Mouse (Mus musculus) intestine, embryonic 16.5 days (tissue): ENCODE data around the gene M1ap. TPM values are rescaled to one million over a fixed set of nuclear protein-coding genes. Genes with fewer than 3 reads are reported as not detected.

ENCODE experiments used
- ATAC-seq: fragments of 200-750 bp; cut with Nextera tagmentation; 2 replicates; pipeline ENCODE4 v1.8.0; 2017; ENCODE audit warnings: moderate TSS enrichment, moderate library complexity
- H3K27ac ChIP-seq: fragments of 300-500 bp; sonication (generic); 2 replicates; pipeline ENCODE4 v1.5.1; 2014; ENCODE audit warnings: mild to moderate bottlenecking, low read length
- H3K27me3 ChIP-seq: fragments of 300-500 bp; sonication (generic); replicated peaks from 2 replicates; pipeline ENCODE4 v1.6.1; 2014; ENCODE audit warnings: low read length, control low read depth, mixed read lengths; ENCODE audit not compliant: control insufficient read depth, insufficient read depth
- H3K36me3 ChIP-seq: fragments of 300-500 bp; sonication (generic); 2 replicates; pipeline ENCODE4 v1.6.1; 2014; ENCODE audit warnings: low read length, control low read depth; ENCODE audit not compliant: control insufficient read depth, insufficient read depth
- H3K4me1 ChIP-seq: fragments of 300-500 bp; sonication (generic); 2 replicates; pipeline ENCODE4 v1.6.1; 2014; ENCODE audit warnings: low read length, control low read depth, mixed read lengths; ENCODE audit not compliant: control insufficient read depth, insufficient read depth
- H3K4me2 ChIP-seq: fragments of 300-500 bp; sonication (generic); 2 replicates; pipeline ENCODE4 v1.6.1; 2014; ENCODE audit warnings: low read depth, low read length, control low read depth
- H3K4me3 ChIP-seq: fragments of 300-500 bp; sonication (generic); 2 replicates; pipeline ENCODE4 v1.5.1; 2014; ENCODE audit warnings: mild to moderate bottlenecking, low read length
- H3K9ac ChIP-seq: fragments of 300-500 bp; sonication (generic); 2 replicates; pipeline ENCODE4 v1.6.1; 2014; ENCODE audit warnings: low read depth, low read length
- H3K9me3 ChIP-seq: fragments of 300-500 bp; sonication (generic); 2 replicates; pipeline ENCODE4 v1.6.1; 2016; ENCODE audit warnings: low read length, control low read depth; ENCODE audit not compliant: control insufficient read depth
- WGBS: fragments of 180-500 bp; shearing (Covaris S2); extraction: QIAGEN DNeasy Blood & Tissue Kit; methylation state at CpG from one replicate; pipeline ENCODE4 v1.1.7; 2014; 5-methylcytosine and 5-hydroxymethylcytosine counted together
- polyA plus RNA-seq: library from polyadenylated mRNA; unstranded; fragments of >200 nt; fragmentation: Nextera tagmentation; extraction: Ambion mirVana; gene quantifications from 2 replicates; pipeline ENCODE4 v1.2.1, GENCODE M21; 2015

M1ap gene
- polyA plus RNA-seq, 1 experiment from 2014 or later: 0.62 TPM

GRCm38 (mm10) chr6:83013444-83013843, 66.7 kb downstream of the M1ap start:
- no peak for ATAC-seq
- H3K36me3 ChIP-seq: no peaks in the 10 kb centered on the region

GRCm38 (mm10) chr6:83014482-83015466, 68.1 kb downstream of the M1ap start:
- Histone ChIP-seq H3K9me3 (no peaks in the 10 kb centered on the region), H3K4me2 (no peak overlapping the region), H3K27ac (no peak overlapping the region), H3K27me3 (0 out of 2 replicates have a peak, but pooled peaks cover 3% of the 10 kb centered on the region), H3K36me3 (no peaks in the 10 kb centered on the region), H3K9ac (no peak overlapping the region), H3K4me1 (peaks cover 5% of the 10 kb centered on the region), H3K4me3 (no peak overlapping the region)
- 65% methylated on average over 12 of the region's 12 CpGs for WGBS
- peak; percentile 80 for ATAC-seq

More at GRCm38 (mm10) chr6:83013444-83013843, 66.7 kb downstream of the M1ap start:
- Histone ChIP-seq H3K4me2 (no peak overlapping the region), H3K4me3 (no peak overlapping the region), H3K27me3 (0 out of 2 replicates have a peak, but pooled peaks cover 3% of the 10 kb centered on the region), H3K4me1 (peaks cover 5% of the 10 kb centered on the region), H3K27ac (no peak overlapping the region), H3K9ac (no peak overlapping the region), H3K9me3 (no peaks in the 10 kb centered on the region)
- 72% methylated on average over 5 of the region's 5 CpGs for WGBS

- no peaks in the 10 kb centered on the region for H3K9me3 ChIP-seq
- no peak overlapping the region for H3K4me2 ChIP-seq
- no peak overlapping the region for H3K27ac ChIP-seq
- H3K4me3 ChIP-seq: no peak overlapping the region
- 0 out of 2 replicates have a peak, but pooled peaks cover 3% of the 10 kb centered on the region for H3K27me3 ChIP-seq
- 87% methylated on average over 2 of the region's 2 CpGs for WGBS
- no peak overlapping the region for H3K9ac ChIP-seq
- H3K36me3 ChIP-seq: no peaks in the 10 kb centered on the region
- peaks cover 5% of the 10 kb centered on the region for H3K4me1 ChIP-seq
- no peak for ATAC-seq
Measured at GRCm38 (mm10) chr6:83015749-83016148, 69.0 kb downstream of the M1ap start.

- H3K27me3 ChIP-seq: 0 out of 2 replicates have a peak, but pooled peaks cover 3% of the 10 kb centered on the region
- WGBS: 48% methylated on average over 3 of the region's 3 CpGs
- no peak overlapping the region for H3K4me3 ChIP-seq
- H3K36me3 ChIP-seq: no peaks in the 10 kb centered on the region
- H3K9ac ChIP-seq: no peak overlapping the region
- ATAC-seq: no peak
- H3K27ac ChIP-seq: no peak overlapping the region
- no peaks in the 10 kb centered on the region for H3K9me3 ChIP-seq
- no peak overlapping the region for H3K4me2 ChIP-seq
- peaks cover 5% of the 10 kb centered on the region for H3K4me1 ChIP-seq
Measured at GRCm38 (mm10) chr6:83017190-83017589, 70.5 kb downstream of the M1ap start.

- Histone ChIP-seq H3K9me3 (no peaks in the 10 kb centered on the region), H3K9ac (no peak overlapping the region), H3K36me3 (no peaks in the 10 kb centered on the region), H3K4me2 (no peak overlapping the region), H3K27ac (no peak overlapping the region), H3K27me3 (0 out of 2 replicates have a peak, but pooled peaks cover 3% of the 10 kb centered on the region), H3K4me3 (no peak overlapping the region), H3K4me1 (peaks cover 5% of the 10 kb centered on the region)
- WGBS: 71% methylated on average over 3 of the region's 3 CpGs
- no peak for ATAC-seq
Measured at GRCm38 (mm10) chr6:83019044-83019443, 72.3 kb downstream of the M1ap start.

GRCm38 (mm10) chr6:83020121-83020520, 73.4 kb downstream of the M1ap start:
- H3K27ac ChIP-seq: no peak overlapping the region
- H3K4me2 ChIP-seq: no peak overlapping the region
- no peaks in the 10 kb centered on the region for H3K9me3 ChIP-seq
- H3K27me3 ChIP-seq: 0 out of 2 replicates have a peak, but pooled peaks cover 3% of the 10 kb centered on the region
- no peaks in the 10 kb centered on the region for H3K36me3 ChIP-seq
- peaks cover 5% of the 10 kb centered on the region for H3K4me1 ChIP-seq
- WGBS: 92% methylated on average over 6 of the region's 6 CpGs
- ATAC-seq: no peak
- H3K9ac ChIP-seq: no peak overlapping the region
- no peak overlapping the region for H3K4me3 ChIP-seq

- Histone ChIP-seq H3K9me3 (no peaks in the 10 kb centered on the region), H3K4me2 (no peak overlapping the region), H3K36me3 (no peaks in the 10 kb centered on the region), H3K4me3 (no peak overlapping the region), H3K4me1 (peaks cover 3% of the 10 kb centered on the region; the same call in 1 of the 2 replicates), H3K27me3 (0 out of 2 replicates have a peak, but pooled peaks cover 3% of the 10 kb centered on the region), H3K27ac (no peak overlapping the region), H3K9ac (no peak overlapping the region)
- WGBS: 78% methylated on average over 4 of the region's 4 CpGs
- no peak for ATAC-seq
Measured at GRCm38 (mm10) chr6:83020836-83021593, 74.3 kb downstream of the M1ap start.

GRCm38 (mm10) chr6:83023008-83023407, 76.3 kb downstream of the M1ap start:
- no peak overlapping the region for H3K27ac ChIP-seq
- H3K4me3 ChIP-seq: no peak overlapping the region
- 87% methylated on average over 9 of the region's 9 CpGs for WGBS
- H3K4me1 ChIP-seq: no peaks in the 10 kb centered on the region
- H3K27me3 ChIP-seq: no peaks in the 10 kb centered on the region
- H3K9ac ChIP-seq: no peak overlapping the region
- no peak overlapping the region for H3K4me2 ChIP-seq
- no peaks in the 10 kb centered on the region for H3K36me3 ChIP-seq
- H3K9me3 ChIP-seq: no peaks in the 10 kb centered on the region
- ATAC-seq: no peak

GRCm38 (mm10) chr6:83023786-83024185, 77.1 kb downstream of the M1ap start:
- WGBS: 87% methylated on average over 2 of the region's 2 CpGs
- no peaks in the 10 kb centered on the region for H3K36me3 ChIP-seq
- no peak for ATAC-seq
- H3K9ac ChIP-seq: no peak overlapping the region
- no peaks in the 10 kb centered on the region for H3K4me1 ChIP-seq
- no peaks in the 10 kb centered on the region for H3K27me3 ChIP-seq
- no peaks in the 10 kb centered on the region for H3K9me3 ChIP-seq
- no peak overlapping the region for H3K4me2 ChIP-seq
- no peak overlapping the region for H3K4me3 ChIP-seq
- H3K27ac ChIP-seq: no peak overlapping the region
